Mouse (Mus musculus) kidney, postnatal 0 days (tissue): ENCODE results near the gene Spats2. TPM values are rescaled to one million over a fixed set of nuclear protein-coding genes. Genes with fewer than 3 reads are reported as not detected.
"Not testable (repeated sequence)": the region's sequence is repeated elsewhere in the genome, so short reads cannot be mapped to it uniquely, and the experiment has no call there.

Experiments used
- ATAC-seq: fragments of 200-750 bp; cut with Nextera tagmentation; replicated peaks from 2 replicates; pipeline ENCODE4 v1.8.0; 2017; ENCODE audit warnings: low read depth, moderate number of reproducible peaks, moderate TSS enrichment, moderate library complexity; ENCODE audit not compliant: low FRiP score
- DNase-seq: peaks from one replicate; pipeline ENCODE4 v3.0.0-alpha.2; 2016; ENCODE audit warnings: low spot score
- H3K27ac ChIP-seq: fragments of 300-500 bp; sonication (generic); 2 replicates; pipeline ENCODE4 v1.5.1; 2014; ENCODE audit warnings: mild to moderate bottlenecking
- H3K27me3 ChIP-seq: fragments of 300-500 bp; sonication (generic); 2 replicates; pipeline ENCODE4 v1.6.1; 2014; ENCODE audit warnings: low read length, mixed read lengths; ENCODE audit not compliant: insufficient read depth
- H3K36me3 ChIP-seq: fragments of 300-500 bp; sonication (generic); 2 replicates; pipeline ENCODE4 v1.6.1; 2014; ENCODE audit warnings: low read length, mixed read lengths; ENCODE audit not compliant: insufficient read depth
- H3K4me1 ChIP-seq: fragments of 300-500 bp; sonication (generic); replicated peaks from 2 replicates; pipeline ENCODE4 v1.6.1; 2014; ENCODE audit warnings: antibody characterized with exemption, low read length, mixed read lengths; ENCODE audit not compliant: insufficient read depth
- H3K4me2 ChIP-seq: fragments of 300-500 bp; sonication (generic); 2 replicates; pipeline ENCODE4 v1.6.1; 2014; ENCODE audit warnings: mild to moderate bottlenecking, low read length, moderate library complexity, mixed read lengths
- H3K4me3 ChIP-seq: fragments of 300-500 bp; sonication (generic); replicated peaks from 2 replicates; pipeline ENCODE4 v1.5.1; 2014; ENCODE audit warnings: low read depth, low read length
- H3K9ac ChIP-seq: fragments of 300-500 bp; sonication (generic); 2 replicates; pipeline ENCODE4 v1.6.1; 2014; ENCODE audit warnings: low read depth, low read length
- H3K9me3 ChIP-seq: fragments of 300-500 bp; sonication (generic); replicated peaks from 2 replicates; pipeline ENCODE4 v1.6.1; 2016; ENCODE audit warnings: low read length, inconsistent platforms, mixed read lengths
- CTCF ChIP-seq: IDR thresholded peaks from 2 replicates; pipeline ENCODE4 v1.5.1; 2016; ENCODE audit warnings: antibody characterized with exemption, low read depth, mild to moderate bottlenecking, moderate library complexity
- WGBS: fragments of 180-500 bp; shearing (Covaris S2); extraction: QIAGEN DNeasy Blood & Tissue Kit; methylation state at CpG from one replicate; pipeline ENCODE4 v1.1.7; 2014; 5-methylcytosine and 5-hydroxymethylcytosine counted together
- polyA plus RNA-seq: library from polyadenylated mRNA; unstranded; fragments of >200 nt; fragmentation: Nextera tagmentation; extraction: Ambion mirVana; gene quantifications from 2 replicates; pipeline ENCODE4 v1.2.1, GENCODE M21; 2015

The Spats2 gene
- polyA plus RNA-seq, 1 experiment from 2014 or later, result 33.5 TPM

DNA sequence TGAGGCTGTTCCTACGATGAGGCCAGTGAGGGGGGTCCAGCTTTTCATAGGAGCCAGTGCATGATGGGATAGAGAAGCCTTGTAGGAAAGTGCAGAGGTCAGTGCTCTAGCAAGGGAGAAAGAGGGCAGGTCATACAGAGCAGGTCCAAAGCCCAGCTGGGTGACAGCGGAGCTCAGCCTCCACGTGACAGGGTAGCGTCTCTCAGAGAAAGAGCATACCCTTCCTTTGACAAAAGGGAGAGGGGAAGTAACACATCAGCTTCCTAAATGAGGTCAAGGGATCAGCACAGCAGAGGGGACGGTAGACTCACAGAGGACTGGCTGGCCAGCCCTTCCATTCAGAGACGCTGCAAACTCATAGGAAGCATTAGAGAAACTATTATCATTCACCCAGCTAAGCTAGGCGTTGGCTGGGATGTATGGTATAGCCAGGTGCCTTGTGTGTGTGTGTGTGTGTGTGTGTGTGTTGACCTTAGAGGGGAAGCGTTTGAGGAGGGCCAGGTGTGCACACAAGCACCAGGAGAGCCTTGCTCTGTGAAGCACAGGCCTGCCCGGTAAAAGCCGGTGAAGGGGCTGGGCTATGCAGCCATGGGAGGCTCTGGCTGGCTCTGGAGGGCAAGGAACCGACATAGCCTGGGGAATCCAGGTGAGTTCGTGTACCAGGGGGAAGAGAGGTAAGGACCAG lies 108.8 kb downstream of the Spats2 start:
- no peaks in the 10 kb centered on the region for H3K9me3 ChIP-seq
- no peaks in the 10 kb centered on the region for H3K4me1 ChIP-seq
- H3K27ac ChIP-seq, result no peak overlapping the region
- H3K4me2 ChIP-seq, result no peak overlapping the region
- ATAC-seq, result no peak
- no peaks in the 10 kb centered on the region for H3K36me3 ChIP-seq
- H3K9ac ChIP-seq, result no peak overlapping the region
- WGBS, result 67% methylated on average over 12 of the region's 12 CpGs
- H3K4me3 ChIP-seq, result no peak overlapping the region
- DNase-seq, result no peak
- no peak for TF ChIP-seq CTCF
- peaks cover 4% of the 10 kb centered on the region; the same call in 1 of the 2 replicates for H3K27me3 ChIP-seq

DNA sequence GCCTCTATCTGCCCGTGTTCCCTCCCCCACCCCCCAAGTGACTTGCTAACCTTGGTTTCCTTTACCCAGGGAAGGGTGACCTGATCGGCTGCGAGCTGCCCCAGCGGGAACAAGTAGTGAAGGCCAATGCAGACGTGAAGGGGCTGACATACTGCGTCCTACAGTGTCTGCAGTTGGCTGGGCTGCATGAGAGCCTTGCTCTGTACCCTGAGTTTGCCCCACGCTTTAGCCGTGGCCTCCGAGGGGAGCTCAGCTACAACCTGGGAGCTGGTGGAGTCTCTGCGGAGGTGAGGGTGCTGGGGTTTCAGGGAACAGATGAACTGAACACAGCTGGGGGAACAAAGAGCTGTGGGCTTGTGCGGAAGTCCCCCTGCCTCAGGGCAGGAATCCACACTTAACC lies 112.3 kb downstream of the Spats2 start:
- Histone ChIP-seq H3K27ac (no peak overlapping the region), H3K36me3 (peaks cover 13% of the 10 kb centered on the region), H3K4me2 (no peak overlapping the region), H3K4me3 (no peak overlapping the region), H3K9me3 (no peaks in the 10 kb centered on the region), H3K9ac (no peak overlapping the region), H3K27me3 (no peaks in the 10 kb centered on the region), H3K4me1 (no peaks in the 10 kb centered on the region)
- ATAC-seq, result no peak
- WGBS, result 59% methylated on average over 11 of the region's 11 CpGs
- no peak for DNase-seq
- TF ChIP-seq CTCF, result no peak

DNA sequence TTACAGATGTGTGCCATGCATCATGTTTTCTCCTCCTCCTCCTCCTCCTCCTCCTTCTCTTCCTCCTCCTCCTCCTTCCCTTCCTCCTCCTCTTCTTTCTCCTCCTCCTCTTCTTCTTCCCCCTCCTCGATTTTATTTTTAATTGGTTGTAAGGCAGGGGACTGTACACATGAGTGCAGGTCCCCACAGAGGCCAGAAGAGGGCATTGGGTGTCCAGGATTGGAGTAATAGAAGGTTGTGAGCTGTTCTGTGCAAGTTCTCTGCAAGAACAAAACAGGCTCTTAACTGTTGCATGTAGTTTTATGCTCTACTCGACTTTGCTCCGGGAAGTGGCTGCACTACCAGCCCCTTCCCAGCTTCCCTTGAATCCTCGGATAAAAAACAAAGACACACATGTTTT lies 114.4 kb downstream of the Spats2 start:
- Histone ChIP-seq H3K4me3 (no peak overlapping the region), H3K36me3 (peaks cover 30% of the 10 kb centered on the region), H3K9ac (no peak overlapping the region), H3K9me3 (no peaks in the 10 kb centered on the region), H3K27ac (no peak overlapping the region), H3K27me3 (no peaks in the 10 kb centered on the region), H3K4me2 (no peak overlapping the region), H3K4me1 (no peaks in the 10 kb centered on the region)
- 76% methylated on average over 4 of the region's 4 CpGs for WGBS
- DNase-seq (peak; percentile 54), ATAC-seq (no peak)
- TF ChIP-seq CTCF, result peak; percentile 65

DNA sequence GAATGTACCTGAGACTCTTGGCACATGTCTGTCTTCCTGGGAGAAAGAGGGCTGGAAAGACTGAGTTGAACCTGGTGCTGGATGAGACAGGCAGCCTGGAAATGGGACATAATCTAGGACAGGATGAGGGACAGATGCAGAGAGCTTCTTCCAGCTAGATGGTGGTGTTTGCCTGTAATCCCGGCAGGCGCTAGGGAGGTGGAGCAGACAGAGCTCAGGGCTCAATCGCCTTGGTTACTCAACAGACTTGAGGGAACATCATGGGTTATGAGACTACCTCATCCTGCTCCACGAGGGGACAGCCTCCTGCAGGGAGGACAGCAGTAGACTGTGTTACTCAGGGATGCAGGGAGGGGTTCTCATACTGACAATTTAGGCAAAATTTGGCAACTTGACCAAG lies 115.5 kb downstream of the Spats2 start:
- Histone ChIP-seq H3K4me1 (no peaks in the 10 kb centered on the region), H3K27ac (no peak overlapping the region), H3K9me3 (no peaks in the 10 kb centered on the region), H3K9ac (no peak overlapping the region), H3K4me2 (no peak overlapping the region), H3K27me3 (no peaks in the 10 kb centered on the region), H3K36me3 (peaks cover 38% of the 10 kb centered on the region), H3K4me3 (no peak overlapping the region)
- ATAC-seq (no peak), DNase-seq (no peak)
- whole genome bisulfite sequencing, result 80% methylated on average over 4 of the region's 4 CpGs
- no peak for TF ChIP-seq CTCF

DNA sequence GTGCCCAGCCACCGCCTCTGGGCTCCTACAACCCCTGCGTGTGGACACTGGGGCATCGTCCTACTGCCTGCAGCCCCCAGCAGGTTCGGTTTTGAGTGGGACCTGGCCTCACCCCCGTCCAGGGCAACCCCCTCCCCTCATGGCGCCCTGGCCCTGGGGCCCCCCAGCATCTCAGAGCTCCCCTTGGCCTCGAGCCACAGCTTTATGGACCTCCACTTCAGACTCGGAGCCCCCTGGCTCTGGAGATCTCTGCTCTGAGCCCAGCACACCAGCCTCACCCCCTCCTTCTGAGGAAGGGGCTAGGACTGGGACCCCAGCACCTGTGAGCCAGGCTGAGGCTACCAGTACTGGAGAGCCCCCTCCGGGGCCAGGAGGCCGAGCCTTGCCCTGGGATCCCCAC lies 116.3 kb downstream of the Spats2 start:
- no peak overlapping the region for H3K27ac ChIP-seq
- H3K9ac ChIP-seq, result no peak overlapping the region
- 88% methylated on average over 10 of the region's 10 CpGs for WGBS
- no peak for TF ChIP-seq CTCF
- peaks cover 45% of the 10 kb centered on the region for H3K36me3 ChIP-seq
- no peaks in the 10 kb centered on the region for H3K27me3 ChIP-seq
- DNase-seq (no peak), ATAC-seq (no peak; the same call in 1 of the 2 replicates)
- no peak overlapping the region for H3K4me2 ChIP-seq
- H3K4me3 ChIP-seq, result no peak overlapping the region
- H3K4me1 ChIP-seq, result no peaks in the 10 kb centered on the region
- no peaks in the 10 kb centered on the region for H3K9me3 ChIP-seq

DNA sequence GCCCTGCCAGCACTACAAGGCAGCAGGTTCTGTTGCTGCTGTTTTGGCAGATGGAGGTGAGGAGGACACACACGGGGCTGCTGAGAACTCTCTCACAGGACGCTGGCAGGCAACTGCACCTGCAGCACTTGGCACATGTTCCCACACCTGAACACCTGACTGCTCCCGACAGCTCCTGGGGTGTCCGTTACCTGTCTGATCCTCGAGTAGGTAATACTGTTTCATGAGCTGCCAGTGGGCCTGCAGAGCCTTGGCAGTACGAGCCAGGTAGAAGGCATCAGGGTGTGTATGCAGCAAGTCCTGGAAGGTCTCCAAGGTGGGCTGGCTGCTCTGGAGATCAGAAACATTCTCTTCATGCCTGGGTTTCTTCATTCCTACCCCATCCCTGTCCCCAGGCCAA lies 121.0 kb downstream of the Spats2 start:
- WGBS, result 87% methylated on average over 6 of the region's 6 CpGs

DNA sequence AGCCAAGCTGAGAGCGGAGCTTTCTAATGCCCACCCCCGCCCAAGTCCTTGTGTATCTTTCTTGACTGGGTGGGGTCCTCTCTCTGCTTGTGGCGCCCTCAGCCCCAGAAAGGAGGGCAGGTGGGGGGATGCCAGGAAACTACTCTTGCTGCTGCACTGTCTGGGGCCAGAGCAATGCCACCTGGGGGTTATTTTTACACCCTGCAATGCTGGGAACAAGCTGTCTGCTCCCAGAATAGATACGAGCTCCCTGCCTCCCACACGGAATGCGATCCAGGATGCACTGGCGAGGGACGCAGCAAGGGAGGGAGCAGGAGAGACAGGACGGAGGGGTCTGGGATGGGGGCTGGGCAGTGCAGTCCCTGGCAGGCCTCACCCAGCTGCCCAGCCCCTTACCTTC lies 123.3 kb downstream of the Spats2 start:
- ATAC-seq, result no peak; the same call in 1 of the 2 replicates
- H3K27ac ChIP-seq, result no peak overlapping the region
- TF ChIP-seq CTCF, result peak; percentile 27; the same call in 1 of the 2 replicates
- H3K4me1 ChIP-seq, result 0 out of 2 replicates have a peak, but pooled peaks cover 7% of the 10 kb centered on the region
- H3K27me3 ChIP-seq, result no peaks in the 10 kb centered on the region
- no peaks in the 10 kb centered on the region for H3K9me3 ChIP-seq
- H3K4me2 ChIP-seq, result no peak overlapping the region
- no peak overlapping the region for H3K4me3 ChIP-seq
- H3K36me3 ChIP-seq, result peaks cover 47% of the 10 kb centered on the region
- 52% methylated on average over 9 of the region's 9 CpGs for WGBS
- DNase-seq, result peak; percentile 80
- no peak overlapping the region for H3K9ac ChIP-seq

More for the DNA sequence above, 121.0 kb downstream of the Spats2 start:
- not testable (repeated sequence) for H3K4me3 ChIP-seq, ATAC-seq, H3K27ac ChIP-seq, H3K27me3 ChIP-seq, H3K4me2 ChIP-seq, DNase-seq, H3K4me1 ChIP-seq, H3K9me3 ChIP-seq, H3K9ac ChIP-seq
- peaks cover 60% of the 10 kb centered on the region for H3K36me3 ChIP-seq
